Mouse (Mus musculus) intestine, postnatal 0 days (tissue): ENCODE results near the gene Apba1. TPM values are rescaled to one million over a fixed set of nuclear protein-coding genes. Genes with fewer than 3 reads are reported as not detected.

Experiments used
- ATAC-seq: fragments of 200-750 bp; cut with Nextera tagmentation; 2 replicates; pipeline ENCODE4 v1.8.0; 2017; ENCODE audit warnings: mild to moderate bottlenecking, moderate TSS enrichment, moderate library complexity
- H3K27ac ChIP-seq: fragments of 300-500 bp; sonication (generic); 2 replicates; pipeline ENCODE4 v1.5.1; 2014; ENCODE audit warnings: mild to moderate bottlenecking, low read depth, low read length, moderate library complexity
- H3K27me3 ChIP-seq: fragments of 300-500 bp; sonication (generic); replicated peaks from 2 replicates; pipeline ENCODE4 v1.6.1; 2014; ENCODE audit warnings: low read length, mixed read lengths; ENCODE audit not compliant: control insufficient read depth, insufficient read depth
- H3K36me3 ChIP-seq: fragments of 300-500 bp; sonication (generic); 2 replicates; pipeline ENCODE4 v1.6.1; 2014; ENCODE audit warnings: mild to moderate bottlenecking, moderate library complexity; ENCODE audit not compliant: control insufficient read depth, insufficient read depth
- H3K4me1 ChIP-seq: fragments of 300-500 bp; sonication (generic); replicated peaks from 2 replicates; pipeline ENCODE4 v1.6.1; 2014; ENCODE audit warnings: antibody characterized with exemption, low read length, mixed read lengths; ENCODE audit not compliant: control insufficient read depth, insufficient read depth
- H3K4me2 ChIP-seq: fragments of 300-500 bp; sonication (generic); replicated peaks from 2 replicates; pipeline ENCODE4 v1.6.1; 2014; ENCODE audit warnings: low read depth, mild to moderate bottlenecking, moderate library complexity
- H3K4me3 ChIP-seq: fragments of 300-500 bp; sonication (generic); 2 replicates; pipeline ENCODE4 v1.5.1; 2014; ENCODE audit warnings: low read depth, low read length
- H3K9ac ChIP-seq: fragments of 300-500 bp; sonication (generic); 2 replicates; pipeline ENCODE4 v1.6.1; 2014; ENCODE audit warnings: mild to moderate bottlenecking, low read depth, low read length
- H3K9me3 ChIP-seq: fragments of 300-500 bp; sonication (generic); 2 replicates; pipeline ENCODE4 v1.6.1; 2016; ENCODE audit warnings: mixed run types; ENCODE audit not compliant: control insufficient read depth
- CTCF ChIP-seq: sonication (generic); IDR thresholded peaks from 2 replicates; pipeline ENCODE4 v1.5.1; 2016; ENCODE audit warnings: low read depth, mild to moderate bottlenecking, control low read depth, antibody characterized with exemption, moderate library complexity
- WGBS: fragments of 180-500 bp; shearing (Covaris S2); extraction: QIAGEN DNeasy Blood & Tissue Kit; methylation state at CpG from one replicate; pipeline ENCODE4 v1.1.7; 2014; 5-methylcytosine and 5-hydroxymethylcytosine counted together
- polyA plus RNA-seq: library from polyadenylated mRNA; unstranded; fragments of >200 nt; fragmentation: Nextera tagmentation; extraction: Ambion mirVana; gene quantifications from 2 replicates; pipeline ENCODE4 v1.2.1, GENCODE M21; 2015

Apba1 gene
- polyA plus RNA-seq, 1 experiment from 2014 or later = 0.57 TPM

GRCm38 (mm10) chr19:23833685-23834682 is 75.3 kb downstream of the Apba1 start:
- H3K27ac ChIP-seq = no peak overlapping the region
- H3K9me3 ChIP-seq = no peaks in the 10 kb centered on the region
- no peak overlapping the region for H3K4me3 ChIP-seq
- H3K36me3 ChIP-seq = no peaks in the 10 kb centered on the region
- H3K4me1 ChIP-seq = no peaks in the 10 kb centered on the region
- no peak overlapping the region for H3K4me2 ChIP-seq
- 81% methylated on average over 14 of the region's 14 CpGs for WGBS
- H3K9ac ChIP-seq = no peak overlapping the region
- ATAC-seq = no peak
- no peaks in the 10 kb centered on the region for H3K27me3 ChIP-seq
- TF ChIP-seq CTCF = no peak

- Histone ChIP-seq H3K4me3 (no peak overlapping the region), H3K9me3 (no peaks in the 10 kb centered on the region), H3K36me3 (no peaks in the 10 kb centered on the region), H3K4me2 (no peak overlapping the region), H3K27me3 (no peaks in the 10 kb centered on the region), H3K27ac (no peak overlapping the region), H3K9ac (no peak overlapping the region), H3K4me1 (no peaks in the 10 kb centered on the region)
- no peak for TF ChIP-seq CTCF
- ATAC-seq = no peak
- 88% methylated on average over 3 of the region's 3 CpGs for WGBS
Measured at GRCm38 (mm10) chr19:23834721-23835120, 76.0 kb downstream of the Apba1 start.

- H3K9me3 ChIP-seq = no peaks in the 10 kb centered on the region
- no peaks in the 10 kb centered on the region for H3K36me3 ChIP-seq
- H3K4me3 ChIP-seq = no peak overlapping the region
- no peak for ATAC-seq
- H3K4me2 ChIP-seq = no peak overlapping the region
- 94% methylated on average over 7 of the region's 7 CpGs for WGBS
- TF ChIP-seq CTCF = no peak
- no peaks in the 10 kb centered on the region for H3K27me3 ChIP-seq
- H3K4me1 ChIP-seq = no peaks in the 10 kb centered on the region
- H3K27ac ChIP-seq = no peak overlapping the region
- H3K9ac ChIP-seq = no peak overlapping the region
Measured at GRCm38 (mm10) chr19:23855832-23856231, 97.1 kb downstream of the Apba1 start.

- H3K9ac ChIP-seq = no peak overlapping the region
- 96% methylated on average over 4 of the region's 4 CpGs for WGBS
- H3K9me3 ChIP-seq = no peaks in the 10 kb centered on the region
- H3K36me3 ChIP-seq = no peaks in the 10 kb centered on the region
- no peak overlapping the region for H3K4me3 ChIP-seq
- TF ChIP-seq CTCF = 0 out of 2 replicates have a peak, but pooled peaks have one; percentile 29
- H3K27me3 ChIP-seq = no peaks in the 10 kb centered on the region
- no peak for ATAC-seq
- no peaks in the 10 kb centered on the region for H3K4me1 ChIP-seq
- no peak overlapping the region for H3K27ac ChIP-seq
- H3K4me2 ChIP-seq = no peak overlapping the region
Measured at GRCm38 (mm10) chr19:23858091-23858490, 99.4 kb downstream of the Apba1 start.

- H3K9ac ChIP-seq = no peak overlapping the region
- H3K27ac ChIP-seq = no peak overlapping the region
- no peaks in the 10 kb centered on the region for H3K27me3 ChIP-seq
- H3K36me3 ChIP-seq = no peaks in the 10 kb centered on the region
- TF ChIP-seq CTCF = no peak
- H3K4me1 ChIP-seq = no peaks in the 10 kb centered on the region
- ATAC-seq = no peak
- H3K9me3 ChIP-seq = no peaks in the 10 kb centered on the region
- H3K4me3 ChIP-seq = no peak overlapping the region
- H3K4me2 ChIP-seq = no peak overlapping the region
- 87% methylated on average over 9 of the region's 9 CpGs for WGBS
Measured at GRCm38 (mm10) chr19:23858781-23859180, 100.1 kb downstream of the Apba1 start.

- 28% methylated on average over 13 of the region's 13 CpGs for WGBS
- Histone ChIP-seq H3K9me3 (no peaks in the 10 kb centered on the region), H3K4me1 (no peaks in the 10 kb centered on the region), H3K9ac (no peak overlapping the region), H3K27me3 (no peaks in the 10 kb centered on the region), H3K4me2 (no peak overlapping the region), H3K36me3 (no peaks in the 10 kb centered on the region), H3K27ac (no peak overlapping the region), H3K4me3 (no peak overlapping the region)
- peak; percentile 75 for TF ChIP-seq CTCF
- no peak for ATAC-seq
Measured at GRCm38 (mm10) chr19:23860151-23860820, 101.6 kb downstream of the Apba1 start.
